Comparison of ENCODE assay signal across 32 mouse cellular contexts in genomic region chr2:154338161-154338560, GRCm38 (mm10). TPM values are rescaled to one million over a fixed set of nuclear protein-coding genes. Genes with fewer than 3 reads are reported as not detected.
"Had no signal": no experiment of that assay in that cellular context is flagged by ENCODE, and none has a peak within 500 bp of the region (broad histone marks: within the 10 kb centered on the region; RNA-seq: fewer than 3 reads in every experiment).

No protein-coding gene starts in this region.

- H3K4me1 ChIP-seq: heart, embryonic 13.5 days; heart, embryonic 15.5 days; hindbrain, embryonic 13.5 days; hindbrain, embryonic 15.5 days; kidney, embryonic 15.5 days; limb, embryonic 10.5 days; limb, embryonic 12.5 days; liver, embryonic 12.5 days had no signal

- H3K27ac ChIP-seq: heart, adult 2 months; heart, embryonic 13.5 days; heart, embryonic 15.5 days; hindbrain, embryonic 13.5 days; hindbrain, embryonic 15.5 days; hindbrain, postnatal 0 days; kidney, embryonic 15.5 days; kidney, postnatal 0 days; layer of hippocampus, adult 2 months; left cerebral cortex, adult 2 months; limb, embryonic 10.5 days; limb, embryonic 12.5 days; liver, embryonic 12.5 days; liver, embryonic 14.5 days had no signal

- DNase-seq: gastrocnemius, postnatal 14 days; gastrocnemius, postnatal 36 days; heart, adult 11 months; heart, adult 2 months; heart, postnatal 14 days; heart, postnatal 36 days; kidney, adult 11 months; kidney, adult 2 months; kidney, adult 9 months; kidney, postnatal 14 days; kidney, postnatal 4 days; liver had no signal

- H3K4me2 ChIP-seq: heart, embryonic 11.5 days; heart, embryonic 13.5 days; heart, embryonic 15.5 days; hindbrain, embryonic 13.5 days; hindbrain, embryonic 15.5 days; kidney, embryonic 15.5 days; limb, embryonic 12.5 days; liver, embryonic 12.5 days had no signal

- H3K9me3 ChIP-seq: heart, embryonic 13.5 days; heart, embryonic 15.5 days; hindbrain, embryonic 13.5 days; hindbrain, embryonic 15.5 days; kidney, embryonic 15.5 days; limb, embryonic 10.5 days; limb, embryonic 12.5 days; liver, embryonic 12.5 days had no signal

- ATAC-seq: hindbrain, postnatal 0 days; intestine, embryonic 16.5 days; liver, embryonic 12.5 days had no signal

- H3K9ac ChIP-seq: heart, embryonic 13.5 days; heart, embryonic 15.5 days; hindbrain, embryonic 13.5 days; hindbrain, embryonic 15.5 days; kidney, embryonic 15.5 days; limb, embryonic 12.5 days; liver, embryonic 12.5 days; liver, embryonic 14.5 days had no signal

- H3K4me3 ChIP-seq: heart, adult 2 months; heart, embryonic 13.5 days; heart, embryonic 15.5 days; hindbrain, embryonic 13.5 days; hindbrain, embryonic 15.5 days; kidney, embryonic 15.5 days; layer of hippocampus, adult 2 months; left cerebral cortex, adult 2 months; limb, embryonic 10.5 days; limb, embryonic 12.5 days; liver, embryonic 12.5 days had no signal

- H3K27me3 ChIP-seq: heart, embryonic 13.5 days; heart, embryonic 15.5 days; hindbrain, embryonic 13.5 days; hindbrain, embryonic 15.5 days; kidney, embryonic 15.5 days; limb, embryonic 12.5 days; liver, embryonic 12.5 days had no signal

RNA-seq across cellular contexts. Expression of gene Bpifb9b, which starts 31.1 kb away (rescaled TPM):
- polyA plus RNA-seq: gonadal fat pad, adult 2 months; heart, adult 2 months; heart, embryonic 11.5 days; heart, embryonic 15.5 days; heart, postnatal 0 days; hindbrain, embryonic 11.5 days; hindbrain, embryonic 13.5 days; hindbrain, embryonic 15.5 days; intestine, embryonic 14.5 days; intestine, embryonic 16.5 days; kidney, adult 2 months; kidney, embryonic 15.5 days; kidney, postnatal 0 days; limb, embryonic 10.5 days; limb, embryonic 12.5 days; limb, embryonic 14.5 days; liver, embryonic 12.5 days; liver, embryonic 14.5 days had no signal
